Mouse (Mus musculus) adrenal gland, postnatal 36 days (tissue): ENCODE data around the gene Mrpl48. TPM values are rescaled to one million over a fixed set of nuclear protein-coding genes. Genes with fewer than 3 reads are reported as not detected.

Source experiments
- DNase-seq, 2 experiments: peaks; one replicate each; pipeline ENCODE4 v3.0.0; 2021; ENCODE audit warnings: mixed read lengths in 1 of 2
- long read RNA-seq, 2 experiments: library from polyadenylated mRNA; stranded (forward); transcript quantifications; one replicate each; pipeline ENCODE4 v2.0.0; 2021; ENCODE audit warnings: borderline sequencing depth in 2 of 2
- total RNA-seq, 2 experiments: library from RNA; stranded (reverse); gene quantifications; 2 replicates each; pipeline ENCODE4 v1.2.3; 2021

The Mrpl48 gene
- total RNA-seq = 10 to 100 TPM; 56.7 to 58.3 TPM
- long read RNA-seq, experiment 1, full-length matches to known transcripts = 65 of 72 reads
- long read RNA-seq, experiment 1, partial matches to known transcripts = 1 of 72 reads
- long read RNA-seq, experiment 1, other reads (novel, unspliced or antisense) = 6 of 72 reads
- long read RNA-seq, experiment 2, full-length matches to known transcripts = 22 of 23 reads
- long read RNA-seq, experiment 2, partial matches to known transcripts = 0 of 23 reads
- long read RNA-seq, experiment 2, other reads (novel, unspliced or antisense) = 1 of 23 reads

DNA sequence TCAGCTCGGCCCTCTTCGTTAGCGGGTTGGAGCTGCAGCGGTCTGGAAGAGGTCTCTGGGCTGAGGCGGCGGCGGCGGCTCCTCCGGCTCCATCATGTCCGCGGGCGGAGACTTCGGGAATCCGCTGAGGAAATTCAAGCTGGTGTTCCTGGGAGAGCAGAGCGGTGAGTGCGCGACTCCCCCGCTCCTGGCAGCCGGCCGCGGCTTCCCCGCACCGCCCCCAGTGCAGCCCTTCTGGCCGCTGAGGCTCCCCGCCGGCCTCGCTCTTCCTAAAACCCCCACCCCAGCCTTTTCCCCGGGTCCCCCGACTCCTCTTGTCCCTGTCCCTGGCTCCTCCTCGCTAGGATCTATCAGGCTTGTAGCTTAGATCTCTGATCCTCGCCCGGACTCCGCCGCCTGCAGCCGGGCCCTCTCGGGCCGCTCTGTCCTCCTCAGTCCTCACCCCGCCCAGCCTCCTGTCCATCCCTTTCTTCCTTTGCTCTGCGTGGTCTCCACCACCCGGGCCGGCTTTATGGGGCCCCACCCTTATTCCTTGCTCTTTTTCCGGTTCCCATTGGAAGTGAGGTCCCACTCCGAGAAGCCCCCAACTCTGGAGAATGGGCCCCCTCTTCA lies at the start of gene Mrpl48:
Gene Mrpl48, minus strand, starts transcription at position 172 of the 612 bp plus-strand sequence.
- peak; percentile 62 to 75 for DNase-seq

DNA sequence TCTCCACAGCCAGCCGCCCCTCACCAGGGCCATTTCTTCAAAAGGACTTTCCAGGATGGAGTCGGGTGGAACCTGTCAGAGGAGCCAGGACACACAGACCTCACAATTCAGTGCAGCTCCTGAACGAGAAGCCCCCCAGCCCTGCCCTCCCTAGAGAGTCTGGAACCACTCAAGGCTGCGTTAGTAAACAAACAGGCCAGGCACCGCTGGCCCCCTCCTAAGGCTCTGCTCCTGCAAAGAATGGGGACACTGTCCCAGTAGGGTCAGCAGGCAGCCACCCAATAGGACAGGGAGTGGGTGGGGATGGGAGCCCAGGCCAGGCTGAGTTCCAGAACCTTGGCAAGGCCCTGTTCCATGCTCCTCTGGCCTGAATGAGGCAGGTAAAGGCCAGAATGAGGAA lies 48.6 kb upstream of the Mrpl48 start:
- no peak for DNase-seq

DNA sequence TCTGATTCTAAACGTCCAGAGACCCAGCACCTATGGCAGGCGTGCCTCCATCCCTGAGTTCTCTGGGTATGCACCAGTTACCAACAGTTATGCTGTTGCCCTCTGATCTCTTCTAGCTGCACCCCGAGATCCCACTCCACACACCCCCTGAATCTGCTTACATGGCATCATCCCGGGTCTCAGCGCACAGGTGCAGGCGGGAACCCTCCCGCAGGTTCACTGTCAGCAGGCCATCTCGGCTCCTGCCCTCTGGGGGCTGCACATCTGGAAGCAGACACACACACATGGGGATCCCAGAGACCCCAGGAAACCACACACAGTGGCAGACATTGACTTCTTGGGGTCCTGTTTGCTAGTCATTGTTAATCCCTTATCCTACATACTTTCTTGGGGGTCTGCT lies 46.3 kb upstream of the Mrpl48 start:
- DNase-seq = no peak

DNA sequence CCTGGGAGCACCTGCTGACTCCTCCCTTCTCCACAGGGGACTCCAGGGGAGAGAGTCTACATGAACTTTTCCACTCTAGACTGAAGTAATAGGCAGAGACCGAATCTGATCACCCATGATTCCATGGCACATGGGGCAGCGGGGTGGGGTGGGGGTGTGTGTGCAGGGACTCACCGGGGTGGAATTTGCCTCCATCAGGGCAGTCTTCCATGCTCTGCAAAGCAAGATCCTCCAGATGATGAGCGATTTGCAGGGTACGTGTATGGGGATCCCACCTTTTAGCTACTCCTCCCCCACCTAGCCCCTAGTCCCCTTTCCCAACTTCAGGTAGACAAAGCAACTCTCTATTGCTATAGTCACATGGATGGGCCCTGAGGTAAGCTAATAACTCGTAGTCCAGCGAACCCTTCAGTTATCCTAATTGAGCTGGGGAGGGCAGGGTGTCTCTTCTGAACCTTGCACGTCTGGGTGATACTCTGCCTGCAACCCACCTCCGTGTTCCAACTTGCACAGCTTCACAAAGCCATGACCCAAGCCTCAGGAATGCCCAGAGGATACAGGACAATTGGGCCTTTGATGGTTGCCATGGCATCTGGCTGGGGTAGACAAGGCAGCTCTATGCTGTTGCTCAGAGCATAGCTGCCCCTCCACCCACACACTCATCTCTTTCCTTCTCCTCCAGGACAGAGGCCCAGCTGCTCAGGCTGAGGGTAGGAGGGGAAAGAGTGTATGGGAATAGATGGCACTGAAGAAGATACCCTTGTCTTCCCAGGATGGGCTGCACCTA lies 45.6 kb upstream of the Mrpl48 start:
- DNase-seq = no peak

DNA sequence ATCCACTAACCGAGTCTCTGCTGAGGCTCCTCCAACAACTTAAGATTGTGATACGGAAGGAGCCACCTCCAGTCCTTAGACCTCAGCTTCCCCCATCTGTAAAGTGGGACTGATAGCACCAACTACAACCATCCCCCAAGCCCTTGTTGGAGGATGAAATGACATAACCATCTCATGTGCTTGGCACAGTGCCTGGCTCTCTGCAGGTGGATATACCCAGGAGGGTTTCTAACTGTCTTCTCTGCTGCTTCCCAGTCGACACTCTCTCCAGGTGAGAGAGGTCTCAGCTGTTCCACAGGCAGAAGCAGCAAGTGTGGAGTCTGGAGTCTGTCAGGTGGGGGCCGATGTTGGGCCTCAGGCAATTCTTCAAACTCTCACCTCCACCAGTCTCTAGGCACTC lies 42.9 kb upstream of the Mrpl48 start:
- DNase-seq = no peak

DNA sequence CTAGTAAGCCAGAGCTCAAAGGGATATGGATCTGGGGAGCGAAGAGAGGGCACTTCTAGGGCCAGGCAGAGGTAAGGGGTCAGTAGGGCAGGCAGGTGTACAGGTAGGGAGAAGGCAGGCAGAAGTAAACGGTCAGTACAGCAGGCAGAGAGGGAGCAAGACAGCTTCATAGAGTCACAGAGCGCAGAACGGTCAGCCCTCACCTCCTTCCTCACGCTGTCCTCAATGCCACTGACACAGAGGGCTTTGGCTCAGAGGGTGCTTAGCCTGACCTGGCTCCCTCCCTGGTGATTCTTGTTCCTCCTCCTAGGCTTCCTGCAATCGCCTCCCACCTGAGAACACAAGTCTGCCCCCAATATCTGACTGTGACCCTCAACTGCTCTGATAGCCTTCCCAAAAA lies 42.3 kb upstream of the Mrpl48 start:
- DNase-seq = no peak

DNA sequence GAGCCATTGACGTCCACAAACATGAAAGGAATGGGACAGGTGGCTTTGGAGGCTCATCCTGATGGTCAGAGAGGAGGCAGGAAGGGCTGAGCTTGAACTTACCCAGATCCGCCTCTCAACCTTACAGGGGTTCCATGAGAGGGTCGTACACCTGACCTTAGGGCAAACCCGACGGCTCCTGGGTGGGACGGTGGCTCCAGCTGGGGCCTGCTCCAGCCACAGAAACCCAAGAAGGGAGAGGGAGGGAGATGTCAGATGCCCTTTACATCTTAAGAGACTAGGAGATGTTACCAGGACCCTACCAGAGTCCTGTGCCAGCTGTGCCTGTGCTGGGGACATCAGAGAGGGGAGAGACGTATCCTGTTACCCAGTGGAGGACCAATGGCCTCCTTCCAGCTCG lies 41.7 kb upstream of the Mrpl48 start:
- no peak for DNase-seq

DNA sequence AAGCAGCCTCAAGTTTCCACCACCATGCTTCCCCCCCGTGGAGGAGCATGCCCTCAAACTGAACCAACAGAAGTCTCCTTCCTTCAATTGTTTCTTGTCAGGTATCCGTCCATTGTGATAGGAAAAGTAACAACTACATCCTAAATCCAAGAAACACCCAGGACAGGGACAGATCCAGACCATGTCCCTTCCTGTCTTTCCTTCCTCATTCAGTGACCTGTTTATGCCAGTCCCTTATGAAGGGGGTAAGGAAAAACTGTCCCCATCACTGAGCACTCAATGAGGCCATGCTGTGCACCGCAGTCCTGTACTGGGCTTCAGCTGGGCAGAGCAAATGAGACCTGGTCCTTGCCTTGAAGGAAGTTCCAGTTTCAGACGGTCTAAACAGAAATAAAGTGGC lies 41.0 kb upstream of the Mrpl48 start:
- DNase-seq = no peak

DNA sequence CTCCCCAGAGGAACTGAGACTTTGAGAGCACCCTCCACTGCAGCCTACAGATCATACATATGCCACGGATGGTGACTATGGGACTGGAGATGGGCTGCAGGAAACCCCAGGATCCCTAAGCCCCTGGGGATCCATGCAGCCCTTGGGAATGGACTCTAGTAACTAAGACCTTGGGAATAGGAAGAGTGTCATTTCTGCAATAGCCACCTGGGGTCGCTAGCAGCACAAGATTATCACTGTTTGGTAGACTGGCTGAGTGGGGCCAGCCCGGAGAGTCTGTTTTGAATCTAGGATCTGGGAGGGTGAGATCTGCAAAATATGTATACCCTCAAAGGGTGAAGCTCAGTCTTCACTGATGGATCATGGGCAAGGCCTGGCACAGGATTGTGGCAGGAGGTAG lies 37.0 kb upstream of the Mrpl48 start:
- peak; percentile 57 to 78 for DNase-seq

DNA sequence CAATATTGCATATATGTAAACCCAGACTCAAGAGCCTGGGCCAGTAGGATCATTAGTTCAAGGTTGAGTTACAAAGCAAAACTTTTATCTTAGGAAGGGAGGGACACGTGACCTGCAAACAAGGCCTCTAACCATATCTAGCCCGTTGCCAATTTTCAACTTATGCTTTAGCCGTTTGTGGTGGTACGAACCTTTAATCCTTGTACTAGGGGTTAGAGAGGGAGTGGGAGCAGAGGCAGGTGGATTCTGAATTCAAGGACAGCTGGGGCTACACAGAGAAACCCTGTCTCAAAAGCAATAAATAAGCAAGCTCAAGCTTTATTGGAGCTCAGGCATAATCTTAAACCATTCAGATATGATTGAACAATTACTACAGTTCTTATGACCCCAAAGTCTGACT lies 34.3 kb upstream of the Mrpl48 start:
- DNase-seq = no peak

DNA sequence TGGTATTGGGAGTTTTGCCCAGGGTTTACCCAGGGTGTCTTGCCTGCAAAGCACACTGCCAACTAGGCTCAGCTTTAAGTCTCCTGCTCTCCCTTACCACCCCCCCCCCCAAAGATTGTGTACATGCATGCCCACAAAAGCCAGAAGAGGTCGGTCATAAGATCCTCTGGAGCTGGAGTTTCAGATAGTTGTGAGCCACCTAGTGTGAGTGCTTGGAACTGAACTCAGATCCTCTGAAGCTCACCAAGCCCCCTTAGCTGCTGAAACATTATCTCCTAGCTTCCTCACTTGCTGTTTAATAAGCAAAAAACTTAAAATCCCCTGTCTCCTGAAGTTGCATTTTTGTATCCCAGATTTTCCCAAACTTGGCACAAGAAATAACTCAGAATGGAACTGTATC lies 29.6 kb upstream of the Mrpl48 start:
- DNase-seq = peak in 1 of 2 experiments; percentile 25

DNA sequence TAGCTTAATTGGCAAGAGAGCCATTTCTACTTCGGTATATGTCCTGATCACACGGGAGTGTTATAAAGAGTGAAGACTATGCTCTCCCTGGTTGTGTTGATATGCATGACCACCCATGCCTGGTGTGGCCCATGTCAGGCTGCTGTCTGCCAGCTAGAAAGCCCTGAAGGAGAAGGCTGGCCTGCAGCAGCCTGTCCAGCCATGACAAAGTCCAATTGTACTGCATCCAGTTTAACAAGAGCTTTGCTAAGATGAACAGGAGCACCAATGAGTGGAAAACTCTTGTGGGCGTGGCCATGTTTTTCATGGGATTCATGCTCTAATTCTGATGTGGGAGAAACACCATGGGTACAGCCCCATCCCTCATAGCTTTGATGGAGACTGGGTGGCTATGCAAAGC lies 16.4 kb upstream of the Mrpl48 start:
- no peak for DNase-seq

DNA sequence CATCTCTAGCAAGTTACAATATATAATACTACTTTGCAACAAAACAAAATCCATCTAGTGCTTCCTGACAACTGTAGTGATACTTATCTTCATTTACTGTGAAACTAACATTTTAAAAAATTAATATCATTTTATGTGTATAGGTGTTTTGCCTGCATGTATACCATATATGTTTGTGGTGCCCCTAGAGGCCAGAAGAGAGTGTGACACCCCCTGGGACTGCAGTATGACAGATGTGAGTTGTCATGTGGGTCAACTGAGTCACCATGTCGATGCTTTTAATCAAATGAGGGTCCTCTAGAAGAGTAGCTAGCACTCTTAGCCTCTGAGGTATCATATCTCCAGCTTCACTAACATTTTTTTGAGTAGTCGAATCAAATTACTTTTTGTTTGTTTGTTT lies 14.2 kb upstream of the Mrpl48 start:
- no peak for DNase-seq

DNA sequence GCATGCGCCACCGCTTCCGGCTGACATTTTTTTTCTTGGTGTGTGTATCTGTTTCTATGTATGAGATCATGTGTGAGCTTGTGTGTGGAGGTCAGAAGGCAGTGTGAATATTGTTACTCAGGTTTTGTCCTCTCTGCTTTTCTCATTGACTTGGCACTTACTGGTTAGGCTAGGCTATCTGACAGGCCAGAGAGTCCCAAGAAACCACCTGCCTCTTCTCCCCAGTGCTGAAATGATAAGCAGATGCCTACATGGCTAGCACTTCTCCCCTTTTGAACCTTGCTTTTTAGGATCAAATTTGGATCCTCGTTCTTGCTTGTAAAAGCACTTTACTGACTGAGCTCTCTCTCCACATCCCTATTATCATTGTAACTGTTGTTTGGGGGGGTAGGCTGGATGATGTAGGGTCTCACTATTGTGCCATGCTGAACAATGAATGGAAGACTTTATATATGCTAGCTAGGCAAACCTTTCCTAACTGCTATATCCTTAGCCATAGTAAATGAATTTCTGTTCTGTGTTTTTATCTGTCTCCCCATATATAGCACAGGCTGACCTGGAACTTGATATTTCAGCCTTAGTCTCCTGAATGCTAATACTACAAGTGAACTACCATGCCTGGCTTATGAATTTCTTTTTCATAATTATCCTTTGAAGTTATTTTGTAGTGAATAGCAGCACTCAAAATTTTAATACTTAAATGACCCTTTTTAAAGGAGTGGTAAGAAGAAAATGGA lies 8.2 kb upstream of the Mrpl48 start:
- DNase-seq = no peak

DNA sequence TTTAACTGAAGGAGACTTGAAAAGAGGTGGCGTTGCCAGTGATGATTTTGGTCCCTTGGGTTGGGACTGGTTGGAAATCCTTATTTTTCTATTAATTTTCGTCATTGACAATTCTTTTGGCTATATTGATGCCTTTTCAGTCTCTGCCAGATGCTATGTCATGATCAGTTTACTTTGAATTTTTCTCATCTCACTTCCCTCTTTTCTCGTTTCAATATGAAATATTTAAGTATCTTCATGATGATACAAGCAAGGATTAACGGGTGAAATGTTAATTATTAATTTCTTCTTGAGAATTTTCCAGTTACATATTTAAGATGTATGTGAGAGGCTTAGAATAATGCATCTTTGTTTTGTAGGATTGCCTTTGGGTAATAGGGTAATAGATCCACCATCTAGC lies 809 bp upstream of the Mrpl48 start:
- no peak for DNase-seq

DNA sequence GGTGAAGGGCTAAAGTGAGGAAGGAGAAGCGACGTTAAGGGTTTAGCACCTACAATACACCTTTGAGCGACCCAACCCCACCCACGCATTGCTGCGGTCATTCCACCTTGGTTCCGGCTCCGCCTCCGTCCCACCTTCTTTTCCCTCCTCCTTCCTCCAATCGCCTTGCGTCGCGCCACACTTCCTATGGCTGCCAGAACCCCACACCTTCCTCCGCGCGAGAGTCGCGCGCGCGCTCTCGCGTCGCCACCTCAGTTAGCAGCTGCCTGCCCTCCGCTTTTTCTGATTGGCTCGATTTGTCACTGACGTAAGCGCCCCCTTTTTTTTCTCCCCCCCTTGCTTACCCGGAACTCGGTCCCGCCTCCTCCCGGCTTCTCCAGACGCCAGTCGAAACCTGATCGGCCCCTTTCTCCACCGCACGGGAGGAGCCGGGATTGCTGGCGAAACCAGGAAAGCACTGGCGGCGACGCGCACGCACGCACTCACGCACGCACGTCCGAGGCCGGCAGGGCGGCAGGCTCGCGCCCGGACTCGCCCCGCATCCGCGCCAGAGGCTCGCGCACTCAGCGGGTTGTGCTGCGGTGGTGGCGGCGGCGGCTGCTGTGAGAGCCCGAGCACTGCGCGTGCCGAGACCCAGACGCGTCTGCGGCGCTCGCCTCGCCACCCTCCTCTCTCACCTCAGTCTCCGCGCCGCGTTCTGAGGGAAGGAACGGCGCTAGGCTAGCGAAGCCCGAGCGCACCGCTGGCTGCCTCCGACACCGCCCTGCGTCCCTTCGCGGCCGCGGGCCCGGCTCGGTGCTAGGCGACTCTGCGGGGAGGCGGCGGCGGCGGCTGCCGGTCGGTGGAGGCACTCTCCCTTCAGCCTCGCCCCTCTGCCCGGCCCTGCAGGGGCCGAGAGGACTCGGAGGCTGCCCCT lies 629 bp downstream of the Mrpl48 start, which contains the start of gene Rab6a:
Gene Rab6a, plus strand, starts transcription at position 197 of the 916 bp plus-strand sequence.
- DNase-seq = peak; percentile 98 to 99

DNA sequence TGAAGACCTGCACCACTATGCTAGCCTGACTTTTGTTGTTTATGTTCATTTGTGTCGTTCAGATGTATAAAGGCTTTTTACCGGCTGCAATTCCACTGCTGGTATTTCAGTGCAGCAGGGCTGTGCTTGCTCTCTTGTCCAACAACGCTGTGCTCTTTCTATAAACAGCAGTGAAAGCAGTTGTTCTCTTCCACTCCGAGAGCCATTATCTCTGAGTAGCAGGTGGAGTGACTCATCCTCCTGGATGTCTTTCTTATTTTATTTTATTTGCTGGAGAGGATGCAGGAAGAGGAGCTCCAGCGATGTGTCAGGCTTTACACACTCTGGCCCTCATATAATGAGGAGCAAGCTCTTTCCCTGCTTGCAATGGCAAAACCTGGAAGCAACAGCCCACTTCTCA lies 7.9 kb downstream of the Mrpl48 start:
- no peak for DNase-seq

DNA sequence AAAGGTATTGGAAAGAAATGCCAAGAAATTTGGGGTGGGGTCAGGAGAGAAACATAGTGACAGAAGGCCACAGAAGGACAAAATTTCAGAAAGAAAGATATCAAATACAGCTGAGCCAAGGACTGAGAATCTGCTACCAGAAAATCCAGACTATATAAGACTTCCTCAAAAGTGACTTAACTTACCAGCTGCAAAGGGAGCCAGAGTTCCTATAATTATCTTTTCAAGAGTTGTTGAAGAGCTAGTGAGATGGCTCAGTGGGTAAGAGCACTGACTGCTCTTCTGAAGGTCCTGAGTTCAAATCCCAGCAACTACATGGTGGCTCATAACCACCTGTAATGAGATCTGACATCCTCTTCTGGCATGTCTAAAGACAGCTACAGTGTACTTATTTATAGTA lies 14.8 kb downstream of the Mrpl48 start:
- no peak for DNase-seq

DNA sequence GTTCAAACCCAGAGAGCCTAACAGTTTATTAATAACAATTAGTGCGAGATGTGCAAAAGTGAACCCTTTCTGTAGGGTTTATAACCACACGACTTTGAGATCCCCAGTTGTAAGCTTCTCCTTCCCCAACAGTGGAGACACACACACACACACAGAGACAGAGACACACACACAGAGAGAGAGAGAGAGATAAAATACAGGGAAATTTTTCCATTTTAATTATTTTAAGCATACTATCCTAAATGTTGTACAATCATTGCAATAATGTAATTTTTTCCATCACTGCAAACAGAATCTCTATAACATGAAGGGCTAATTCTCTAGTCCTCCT lies 16.6 kb downstream of the Mrpl48 start:
- no peak for DNase-seq

DNA sequence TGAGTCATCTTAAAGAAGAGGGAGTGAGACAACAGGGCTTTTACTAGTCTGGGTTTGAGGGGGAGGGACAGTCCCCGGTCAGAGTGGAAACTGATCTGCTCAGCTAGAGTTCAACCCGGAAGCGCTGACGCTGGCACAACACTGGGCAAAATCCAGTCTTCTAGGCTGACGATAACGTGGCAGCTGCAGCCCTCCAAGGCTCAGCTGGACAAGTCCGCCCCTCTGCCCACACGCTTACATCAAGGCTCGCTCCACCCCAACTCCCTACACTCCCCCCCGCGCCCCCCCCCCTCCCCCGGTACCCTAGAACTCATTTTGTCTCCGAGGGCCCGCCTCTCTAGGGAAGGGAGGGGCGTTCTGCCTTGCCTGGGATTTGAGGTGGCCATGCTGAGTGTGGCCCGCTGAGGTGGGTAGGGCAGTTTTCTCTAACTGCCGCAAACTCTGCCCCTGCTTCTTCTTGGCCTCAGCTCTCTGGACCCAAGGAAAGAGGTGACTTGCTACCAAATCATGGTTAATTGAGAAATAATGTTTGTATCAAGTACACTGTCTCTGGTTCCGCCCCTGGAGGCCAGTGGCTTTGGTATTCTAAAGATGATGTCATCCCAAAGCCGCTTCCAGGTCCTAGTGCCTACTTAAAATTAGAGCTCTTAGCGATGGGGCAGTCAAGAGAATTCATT lies 17.1 kb downstream of the Mrpl48 start:
- DNase-seq = peak; percentile 85 to 89

DNA sequence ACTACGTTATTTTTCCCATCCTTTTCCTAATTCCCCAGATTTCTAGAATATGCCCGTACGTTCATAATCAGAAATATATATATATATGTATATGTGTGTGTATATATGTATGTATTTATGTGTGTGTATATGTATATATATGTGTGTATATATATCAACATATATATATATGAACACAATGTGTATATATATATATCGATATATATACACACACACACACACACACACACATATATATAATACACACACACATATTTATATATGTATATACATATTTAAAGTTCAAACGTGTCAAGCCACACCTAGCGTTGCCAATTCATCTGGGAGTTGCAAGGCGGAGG lies 17.6 kb downstream of the Mrpl48 start:
- DNase-seq = no peak
